Mouse (Mus musculus): ENCODE results near the gene S100a16. TPM values are rescaled to one million over a fixed set of nuclear protein-coding genes. Genes with fewer than 3 reads are reported as not detected.

The S100a16 gene
- total and polyA plus RNA-seq, 2 experiments from 2014 or later, result 39.4 to 74.4 TPM

GRCm38 (mm10) chr3:90583893-90584292 lies 46.8 kb downstream of the S100a16 start:
- no peak for TF ChIP-seq CTCF (IDR thresholded peaks at IDR 0.05; ENCODE audit: low read depth)
- 64% methylated on average over 3 of the region's 3 CpGs for WGBS

GRCm38 (mm10) chr3:90585595-90585994 lies 48.5 kb downstream of the S100a16 start:
- no peaks in the 10 kb centered on the region for H3K9me3 ChIP-seq (ENCODE audit: low read length)
- H3K4me2 ChIP-seq (ENCODE audit: low read depth), result no peak overlapping the region
- no peaks in the 10 kb centered on the region for H3K27me3 ChIP-seq (ENCODE audit: insufficient read depth, low read length)
- H3K4me3 ChIP-seq (ENCODE audit: low read depth, low read length), result no peak overlapping the region
- H3K9ac ChIP-seq, result no peak overlapping the region
- 34% methylated on average over 5 of the region's 5 CpGs for WGBS
- H3K27ac ChIP-seq (ENCODE audit: low read depth, low read length), result no peak overlapping the region
- ATAC-seq, result peak; percentile 63; the same call in 1 of the 2 replicates
- peak; percentile 66 for DNase-seq
- peak; percentile 90 for TF ChIP-seq CTCF (IDR thresholded peaks at IDR 0.05; ENCODE audit: low read depth)
- H3K4me1 ChIP-seq (ENCODE audit: insufficient read depth), result no peaks in the 10 kb centered on the region
- no peaks in the 10 kb centered on the region for H3K36me3 ChIP-seq (ENCODE audit: insufficient read depth)

More at GRCm38 (mm10) chr3:90583893-90584292, 46.8 kb downstream of the S100a16 start:
- DNase-seq, result no peak
- H3K36me3 ChIP-seq (ENCODE audit: insufficient read depth), result no peaks in the 10 kb centered on the region
- H3K27ac ChIP-seq (ENCODE audit: low read depth, low read length), result no peak overlapping the region
- no peak overlapping the region for H3K9ac ChIP-seq
- no peaks in the 10 kb centered on the region for H3K4me1 ChIP-seq (ENCODE audit: insufficient read depth)
- ATAC-seq, result no peak
- H3K27me3 ChIP-seq (ENCODE audit: insufficient read depth, low read length), result no peaks in the 10 kb centered on the region
- H3K4me2 ChIP-seq (ENCODE audit: low read depth), result no peak overlapping the region
- no peak overlapping the region for H3K4me3 ChIP-seq (ENCODE audit: low read depth, low read length)
- no peaks in the 10 kb centered on the region for H3K9me3 ChIP-seq (ENCODE audit: low read length)

GRCm38 (mm10) chr3:90586016-90586643 lies 49.1 kb downstream of the S100a16 start:
- WGBS, result 82% methylated on average over 15 of the region's 15 CpGs
- Histone ChIP-seq H3K4me1 (ENCODE audit: insufficient read depth) (no peaks in the 10 kb centered on the region), H3K4me2 (ENCODE audit: low read depth) (no peak overlapping the region), H3K9ac (no peak overlapping the region), H3K9me3 (ENCODE audit: low read length) (no peaks in the 10 kb centered on the region), H3K4me3 (ENCODE audit: low read depth, low read length) (no peak overlapping the region), H3K27ac (ENCODE audit: low read depth, low read length) (no peak overlapping the region), H3K27me3 (ENCODE audit: insufficient read depth, low read length) (no peaks in the 10 kb centered on the region), H3K36me3 (ENCODE audit: insufficient read depth) (no peaks in the 10 kb centered on the region)
- no peak for ATAC-seq
- DNase-seq, result no peak
- no peak for TF ChIP-seq CTCF (IDR thresholded peaks at IDR 0.05; ENCODE audit: low read depth)

GRCm38 (mm10) chr3:90586906-90587305 lies 49.9 kb downstream of the S100a16 start:
- H3K27me3 ChIP-seq (ENCODE audit: insufficient read depth, low read length), result no peaks in the 10 kb centered on the region
- no peak overlapping the region for H3K27ac ChIP-seq (ENCODE audit: low read depth, low read length)
- DNase-seq, result no peak
- no peak for ATAC-seq
- TF ChIP-seq CTCF (IDR thresholded peaks at IDR 0.05; ENCODE audit: low read depth), result no peak
- no peak overlapping the region for H3K4me2 ChIP-seq (ENCODE audit: low read depth)
- no peaks in the 10 kb centered on the region for H3K4me1 ChIP-seq (ENCODE audit: insufficient read depth)
- H3K9me3 ChIP-seq (ENCODE audit: low read length), result no peaks in the 10 kb centered on the region
- WGBS, result 75% methylated on average over 10 of the region's 10 CpGs
- H3K36me3 ChIP-seq (ENCODE audit: insufficient read depth), result no peaks in the 10 kb centered on the region
- no peak overlapping the region for H3K9ac ChIP-seq
- no peak overlapping the region for H3K4me3 ChIP-seq (ENCODE audit: low read depth, low read length)

GRCm38 (mm10) chr3:90587361-90588101 lies 50.5 kb downstream of the S100a16 start:
- Histone ChIP-seq H3K9me3 (ENCODE audit: low read length) (no peaks in the 10 kb centered on the region), H3K4me1 (ENCODE audit: insufficient read depth) (no peaks in the 10 kb centered on the region), H3K4me2 (ENCODE audit: low read depth) (no peak overlapping the region), H3K27ac (ENCODE audit: low read depth, low read length) (no peak overlapping the region), H3K9ac (no peak overlapping the region), H3K4me3 (ENCODE audit: low read depth, low read length) (no peak overlapping the region), H3K36me3 (ENCODE audit: insufficient read depth) (no peaks in the 10 kb centered on the region), H3K27me3 (ENCODE audit: insufficient read depth, low read length) (no peaks in the 10 kb centered on the region)
- ATAC-seq, result peak; percentile 50; the same call in 1 of the 2 replicates
- no peak for DNase-seq
- WGBS, result 87% methylated on average over 14 of the region's 14 CpGs
- no peak for TF ChIP-seq CTCF (IDR thresholded peaks at IDR 0.05; ENCODE audit: low read depth)

- Histone ChIP-seq H3K4me1 (ENCODE audit: insufficient read depth) (no peaks in the 10 kb centered on the region), H3K36me3 (ENCODE audit: insufficient read depth) (no peaks in the 10 kb centered on the region), H3K9me3 (ENCODE audit: low read length) (no peaks in the 10 kb centered on the region), H3K4me2 (ENCODE audit: low read depth) (no peak overlapping the region), H3K27ac (ENCODE audit: low read depth, low read length) (no peak overlapping the region), H3K4me3 (ENCODE audit: low read depth, low read length) (no peak overlapping the region), H3K9ac (no peak overlapping the region), H3K27me3 (ENCODE audit: insufficient read depth, low read length) (no peaks in the 10 kb centered on the region)
- DNase-seq (no peak), ATAC-seq (no peak)
- 87% methylated on average over 6 of the region's 6 CpGs for WGBS
- no peak for TF ChIP-seq CTCF (IDR thresholded peaks at IDR 0.05; ENCODE audit: low read depth)
These were observed 52.3 kb downstream of the S100a16 start for GRCm38 (mm10) chr3:90589390-90589789.

GRCm38 (mm10) chr3:90589947-90590346 lies 52.9 kb downstream of the S100a16 start, which contains the start of gene S100a2:
Gene S100a2 (plus strand): TSS chr3:90590247.
- H3K9ac ChIP-seq, result no peak within 1 kb of the TSS
- H3K27me3 ChIP-seq (ENCODE audit: insufficient read depth, low read length), result no peaks in the 10 kb centered on the region
- no peak for TF ChIP-seq CTCF (IDR thresholded peaks at IDR 0.05; ENCODE audit: low read depth)
- ATAC-seq (no peak), DNase-seq (no peak)
- no peak within 1 kb of the TSS for H3K4me3 ChIP-seq (ENCODE audit: low read depth, low read length)
- no peaks in the 10 kb centered on the region for H3K9me3 ChIP-seq (ENCODE audit: low read length)
- 76% methylated on average over 8 of the region's 8 CpGs for WGBS
- H3K36me3 ChIP-seq (ENCODE audit: insufficient read depth), result no peaks in the 10 kb centered on the region
- no peak within 1 kb of the TSS for H3K4me2 ChIP-seq (ENCODE audit: low read depth)
- no peaks in the 10 kb centered on the region for H3K4me1 ChIP-seq (ENCODE audit: insufficient read depth)
- no peak within 1 kb of the TSS for H3K27ac ChIP-seq (ENCODE audit: low read depth, low read length)

Other genes starting within 250 kb of the S100a16 start
- gene Gatad2b, start 244.1 kb upstream of the S100a16 start, total RNA-seq (2014; rRNA removed), result 29.5 and 34.1 TPM in 2 replicates
- gene Gatad2b, start 244.1 kb upstream of the S100a16 start, polyA plus RNA-seq (2015; fragmentation: Nextera tagmentation; extraction: Ambion mirVana), result 6.9 and 12.6 TPM in 2 replicates
- gene Slc27a3, start 147.3 kb upstream of the S100a16 start, total RNA-seq (2014; rRNA removed), result 47.4 and 50.8 TPM in 2 replicates
- 23.7 and 25.0 TPM in 2 replicates for gene Slc27a3, start 147.3 kb upstream of the S100a16 start, polyA plus RNA-seq (2015; fragmentation: Nextera tagmentation; extraction: Ambion mirVana)
- gene Ints3, start 103.6 kb upstream of the S100a16 start, total RNA-seq (2014; rRNA removed), result 49.7 and 51.5 TPM in 2 replicates
- 16.0 and 20.6 TPM in 2 replicates for gene Ints3, start 103.6 kb upstream of the S100a16 start, polyA plus RNA-seq (2015; fragmentation: Nextera tagmentation; extraction: Ambion mirVana)
- 2.7 and 6.9 TPM in 2 replicates for gene Npr1, start 71.4 kb upstream of the S100a16 start, total RNA-seq (2014; rRNA removed)
- 1.7 and 2.1 TPM in 2 replicates for gene Npr1, start 71.4 kb upstream of the S100a16 start, polyA plus RNA-seq (2015; fragmentation: Nextera tagmentation; extraction: Ambion mirVana)
- gene Ilf2, start 61.1 kb upstream of the S100a16 start, total RNA-seq (2014; rRNA removed), result 199 and 239 TPM in 2 replicates
- gene Ilf2, start 61.1 kb upstream of the S100a16 start, polyA plus RNA-seq (2015; fragmentation: Nextera tagmentation; extraction: Ambion mirVana), result 170 and 191 TPM in 2 replicates
- 41.4 and 48.2 TPM in 2 replicates for gene Snapin, start 46.2 kb upstream of the S100a16 start, total RNA-seq (2014; rRNA removed)
- 79.1 and 80.4 TPM in 2 replicates for gene Snapin, start 46.2 kb upstream of the S100a16 start, polyA plus RNA-seq (2015; fragmentation: Nextera tagmentation; extraction: Ambion mirVana)
- gene Chtop, start 27.8 kb upstream of the S100a16 start, total RNA-seq (2014; rRNA removed), result 272 and 302 TPM in 2 replicates
- gene Chtop, start 27.8 kb upstream of the S100a16 start, polyA plus RNA-seq (2015; fragmentation: Nextera tagmentation; extraction: Ambion mirVana), result 179 and 186 TPM in 2 replicates
- 16.1 and 33.6 TPM in 2 replicates for gene S100a1, start 22.9 kb upstream of the S100a16 start, total RNA-seq (2014; rRNA removed)
- gene S100a1, start 22.9 kb upstream of the S100a16 start, polyA plus RNA-seq (2015; fragmentation: Nextera tagmentation; extraction: Ambion mirVana), result 47.0 and 52.8 TPM in 2 replicates
- 8.4 and 11.2 TPM in 2 replicates for gene S100a13, start 22.8 kb upstream of the S100a16 start, total RNA-seq (2014; rRNA removed)
- gene S100a13, start 22.8 kb upstream of the S100a16 start, polyA plus RNA-seq (2015; fragmentation: Nextera tagmentation; extraction: Ambion mirVana), result 16.1 and 20.5 TPM in 2 replicates
- 0.08 TPM in 1 of 2 replicates, not detected in the other for gene S100a14, start 10.4 kb upstream of the S100a16 start, total RNA-seq (2014; rRNA removed)
- gene S100a14, start 10.4 kb upstream of the S100a16 start, polyA plus RNA-seq (2015; fragmentation: Nextera tagmentation; extraction: Ambion mirVana), result not detected in 2 replicates
- 0.10 and 0.23 TPM in 2 replicates for gene S100a3, start 23.3 kb downstream of the S100a16 start, total RNA-seq (2014; rRNA removed)
- 0.51 and 0.52 TPM in 2 replicates for gene S100a3, start 23.3 kb downstream of the S100a16 start, polyA plus RNA-seq (2015; fragmentation: Nextera tagmentation; extraction: Ambion mirVana)
- gene S100a2, start 53.0 kb downstream of the S100a16 start, total RNA-seq (2014; rRNA removed), result not detected in 2 replicates
- gene S100a2, start 53.0 kb downstream of the S100a16 start, polyA plus RNA-seq (2015; fragmentation: Nextera tagmentation; extraction: Ambion mirVana), result not detected in 2 replicates
- not detected in 2 replicates for gene Gm42674, start 64.7 kb downstream of the S100a16 start, total RNA-seq (2014; rRNA removed)
- not detected in 2 replicates for gene Gm42674, start 64.7 kb downstream of the S100a16 start, polyA plus RNA-seq (2015; fragmentation: Nextera tagmentation; extraction: Ambion mirVana)
- 2.8 and 5.9 TPM in 2 replicates for gene S100a4, start 66.5 kb downstream of the S100a16 start, total RNA-seq (2014; rRNA removed)
- 2.1 and 2.4 TPM in 2 replicates for gene S100a4, start 66.5 kb downstream of the S100a16 start, polyA plus RNA-seq (2015; fragmentation: Nextera tagmentation; extraction: Ambion mirVana)
- gene S100a5, start 71.3 kb downstream of the S100a16 start, total RNA-seq (2014; rRNA removed), result not detected in 2 replicates
- 0.79 TPM in 1 of 2 replicates, not detected in the other for gene S100a5, start 71.3 kb downstream of the S100a16 start, polyA plus RNA-seq (2015; fragmentation: Nextera tagmentation; extraction: Ambion mirVana)
- 17.9 and 18.1 TPM in 2 replicates for gene S100a6, start 75.6 kb downstream of the S100a16 start, total RNA-seq (2014; rRNA removed)
- 34.9 and 40.7 TPM in 2 replicates for gene S100a6, start 75.6 kb downstream of the S100a16 start, polyA plus RNA-seq (2015; fragmentation: Nextera tagmentation; extraction: Ambion mirVana)
- 0.19 and 0.23 TPM in 2 replicates for gene S100a7a, start 116.8 kb downstream of the S100a16 start, total RNA-seq (2014; rRNA removed)
- gene S100a7a, start 116.8 kb downstream of the S100a16 start, polyA plus RNA-seq (2015; fragmentation: Nextera tagmentation; extraction: Ambion mirVana), result not detected in 2 replicates
- 6.7 and 15.1 TPM in 2 replicates for gene S100a8, start 131.7 kb downstream of the S100a16 start, total RNA-seq (2014; rRNA removed)
- gene S100a8, start 131.7 kb downstream of the S100a16 start, polyA plus RNA-seq (2015; fragmentation: Nextera tagmentation; extraction: Ambion mirVana), result 4.3 and 13.9 TPM in 2 replicates
- 0.90 and 5.3 TPM in 2 replicates for gene S100a9, start 158.5 kb downstream of the S100a16 start, total RNA-seq (2014; rRNA removed)
- 3.6 and 11.5 TPM in 2 replicates for gene S100a9, start 158.5 kb downstream of the S100a16 start, polyA plus RNA-seq (2015; fragmentation: Nextera tagmentation; extraction: Ambion mirVana)
- not detected in 2 replicates for gene Pglyrp4, start 189.7 kb downstream of the S100a16 start, total RNA-seq (2014; rRNA removed)
- not detected in 2 replicates for gene Pglyrp4, start 189.7 kb downstream of the S100a16 start, polyA plus RNA-seq (2015; fragmentation: Nextera tagmentation; extraction: Ambion mirVana)
- gene Gm5849, start 240.6 kb downstream of the S100a16 start, total RNA-seq (2014; rRNA removed), result not detected in 2 replicates
- not detected in 2 replicates for gene Gm5849, start 240.6 kb downstream of the S100a16 start, polyA plus RNA-seq (2015; fragmentation: Nextera tagmentation; extraction: Ambion mirVana)

Data from forebrain, postnatal 0 days (tissue).